Mouse (Mus musculus) testis, adult 2 months (tissue): ENCODE data around the gene Ndnf. TPM values are rescaled to one million over a fixed set of nuclear protein-coding genes. Genes with fewer than 3 reads are reported as not detected.

ENCODE experiments used
- H3K27ac ChIP-seq: fragments of 200-500 bp; 2 replicates; pipeline ENCODE4 v1.5.1; 2012; ENCODE audit warnings: low read depth, low read length; ENCODE audit not compliant: control insufficient read depth, insufficient read depth
- H3K27me3 ChIP-seq: fragments of 200-500 bp; 2 replicates; pipeline ENCODE4 v1.6.1; 2012; ENCODE audit warnings: mild to moderate bottlenecking, low read length, moderate library complexity; ENCODE audit not compliant: control insufficient read depth, insufficient read depth
- H3K36me3 ChIP-seq: fragments of 200-500 bp; 2 replicates; pipeline ENCODE4 v1.6.1; 2012; ENCODE audit warnings: mild to moderate bottlenecking, low read length; ENCODE audit not compliant: control insufficient read depth, insufficient read depth
- H3K4me1 ChIP-seq: fragments of 200-500 bp; 2 replicates; pipeline ENCODE4 v1.6.1; 2012; ENCODE audit warnings: low read length; ENCODE audit not compliant: control insufficient read depth, insufficient read depth
- H3K4me3 ChIP-seq: fragments of 200-500 bp; 2 replicates; pipeline ENCODE4 v1.5.1; 2012; ENCODE audit warnings: low read depth, mild to moderate bottlenecking, low read length, moderate library complexity, mixed read lengths; ENCODE audit not compliant: control insufficient read depth
- CTCF ChIP-seq: fragments of 200-500 bp; IDR thresholded peaks from 2 replicates; pipeline ENCODE4 v1.5.1; 2012; ENCODE audit warnings: low read depth, mild to moderate bottlenecking, inconsistent platforms, low read length, moderate library complexity; ENCODE audit not compliant: control insufficient read depth, insufficient read depth, insufficient replicate concordance
- POLR2A ChIP-seq: fragments of 200-500 bp; IDR thresholded peaks from 2 replicates; pipeline ENCODE4 v1.6.1; 2012; ENCODE audit warnings: low read depth, mild to moderate bottlenecking, inconsistent platforms, low read length, moderate library complexity; ENCODE audit not compliant: control insufficient read depth
- polyA plus RNA-seq: library from polyadenylated mRNA; depleted of rRNA; stranded (reverse); fragments of >200 nt; gene quantifications from 2 replicates; pipeline ENCODE4 v1.2.3, GENCODE M21; 2012; rRNA removed

Gene Ndnf
- 0.01 and 0.08 TPM in 2 replicates for polyA plus RNA-seq

DNA sequence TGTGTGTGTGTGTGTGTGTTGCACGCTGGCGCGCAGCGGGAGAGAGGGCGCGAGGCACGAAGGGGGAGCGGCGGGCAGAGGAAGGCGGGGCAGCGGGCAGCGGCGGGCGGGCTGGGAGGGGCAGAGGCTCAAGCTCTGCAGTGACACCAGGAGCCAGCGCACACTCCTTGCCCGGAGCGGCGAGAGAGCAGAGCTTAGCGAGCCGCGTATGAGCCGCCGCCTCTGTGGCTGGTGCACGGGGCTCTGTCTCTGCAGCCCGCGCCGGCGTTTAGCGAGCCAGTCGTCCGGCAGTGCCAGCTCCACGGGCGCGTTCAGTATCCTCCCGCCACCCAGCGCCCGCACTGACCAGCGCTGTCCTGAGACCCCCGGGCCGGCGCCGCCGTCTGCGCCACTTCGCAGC lies at the start of gene Ndnf:
Ndnf (plus strand) TSS at position 140 of the 400 bp plus-strand sequence.
- Histone ChIP-seq H3K36me3 (no peaks in the 10 kb centered on the region), H3K4me1 (peaks cover 10% of the 10 kb centered on the region), H3K27me3 (peaks cover 4% of the 10 kb centered on the region; the same call in 1 of the 2 replicates), H3K4me3 (peak within 1 kb of the TSS; percentile 75), H3K27ac (no peak within 1 kb of the TSS)
- TF ChIP-seq POLR2A (no peak), CTCF (no peak)

- H3K27ac ChIP-seq: no peak overlapping the region
- H3K4me3 ChIP-seq: no peak overlapping the region
- H3K36me3 ChIP-seq: no peaks in the 10 kb centered on the region
- H3K27me3 ChIP-seq: no peaks in the 10 kb centered on the region
- no peaks in the 10 kb centered on the region for H3K4me1 ChIP-seq
- TF ChIP-seq CTCF (no peak), POLR2A (no peak)
Measured at GRCm38 (mm10) chr6:65623016-65623715, 48.2 kb upstream of the Ndnf start.

- Histone ChIP-seq H3K36me3 (no peaks in the 10 kb centered on the region), H3K27me3 (no peaks in the 10 kb centered on the region), H3K4me3 (no peak overlapping the region), H3K4me1 (no peaks in the 10 kb centered on the region), H3K27ac (no peak overlapping the region)
- TF ChIP-seq CTCF: no peak
Measured at GRCm38 (mm10) chr6:65630578-65630977, 40.8 kb upstream of the Ndnf start.

- H3K27me3 ChIP-seq: no peaks in the 10 kb centered on the region
- no peaks in the 10 kb centered on the region for H3K36me3 ChIP-seq
- no peak overlapping the region for H3K27ac ChIP-seq
- H3K4me3 ChIP-seq: no peak overlapping the region
- H3K4me1 ChIP-seq: no peaks in the 10 kb centered on the region
- TF ChIP-seq POLR2A (no peak), CTCF (no peak)
Measured at GRCm38 (mm10) chr6:65632184-65632583, 39.2 kb upstream of the Ndnf start.

DNA sequence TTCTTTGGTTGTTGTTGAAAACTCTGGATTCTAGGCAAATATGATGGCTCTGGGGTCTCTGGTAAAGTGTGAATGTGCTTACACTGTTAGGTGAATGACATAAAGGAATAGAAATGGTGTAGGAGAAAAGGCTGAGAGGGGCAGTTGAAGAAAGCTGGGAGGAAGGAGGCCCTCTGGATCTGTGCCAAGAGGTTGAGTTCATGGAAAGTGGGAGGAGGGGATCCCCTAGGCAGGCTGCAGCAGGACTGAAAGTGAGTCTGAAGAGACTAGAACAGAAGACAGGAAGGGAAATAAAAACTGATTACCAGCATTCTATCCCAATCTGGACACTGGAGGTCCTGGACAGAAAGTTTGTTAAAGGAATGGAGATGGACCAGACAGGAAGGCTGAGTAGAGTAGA lies 29.0 kb upstream of the Ndnf start:
- Histone ChIP-seq H3K4me1 (no peaks in the 10 kb centered on the region), H3K27me3 (no peaks in the 10 kb centered on the region), H3K27ac (no peak overlapping the region), H3K4me3 (no peak overlapping the region), H3K36me3 (no peaks in the 10 kb centered on the region)
- TF ChIP-seq CTCF (no peak), POLR2A (no peak)

- Histone ChIP-seq H3K4me3 (no peak overlapping the region), H3K27me3 (no peaks in the 10 kb centered on the region), H3K27ac (no peak overlapping the region), H3K4me1 (no peaks in the 10 kb centered on the region), H3K36me3 (no peaks in the 10 kb centered on the region)
- no peak for TF ChIP-seq CTCF
- no peak for TF ChIP-seq POLR2A
Measured at GRCm38 (mm10) chr6:65644110-65644509, 27.3 kb upstream of the Ndnf start.

DNA sequence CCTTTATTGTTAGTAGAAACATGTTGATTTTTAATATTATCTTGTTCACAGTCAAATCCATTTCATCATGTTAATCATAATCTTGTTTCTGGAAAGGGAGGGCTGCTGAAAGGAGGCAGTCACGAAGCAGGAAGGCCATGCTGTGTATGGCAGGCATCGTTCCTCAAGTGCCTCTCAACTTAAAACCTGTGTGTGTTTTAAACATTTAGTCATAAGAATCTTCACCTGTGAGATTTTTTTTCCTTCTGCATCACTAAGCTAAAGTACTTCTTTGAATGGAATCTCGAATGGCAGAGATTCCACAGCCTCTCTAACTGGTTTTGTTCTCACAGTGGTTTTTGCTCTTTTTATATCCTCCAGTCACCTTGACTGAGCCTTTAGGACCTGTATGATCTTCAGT lies 25.0 kb upstream of the Ndnf start:
- Histone ChIP-seq H3K36me3 (no peaks in the 10 kb centered on the region), H3K4me3 (no peak overlapping the region), H3K27ac (no peak overlapping the region), H3K4me1 (no peaks in the 10 kb centered on the region), H3K27me3 (no peaks in the 10 kb centered on the region)
- TF ChIP-seq POLR2A (no peak), CTCF (no peak)
